Mouse (Mus musculus) forebrain, embryonic 10.5 days (tissue): ENCODE results near the gene Ina. TPM values are rescaled to one million over a fixed set of nuclear protein-coding genes. Genes with fewer than 3 reads are reported as not detected.
A peak's percentile ranks its signal among the peaks of the same experiment; 100 is the strongest.
"Not testable (repeated sequence)": the region's sequence is repeated elsewhere in the genome, so short reads cannot be mapped to it uniquely, and the experiment has no call there.

Experiments
- DNase-seq: peaks from one replicate; pipeline ENCODE4 v3.0.0-alpha.2; 2017; ENCODE audit warnings: low spot score; ENCODE audit errors: extremely low spot score
- H3K27ac ChIP-seq: fragments of 300-500 bp; sonication (generic); 2 replicates; pipeline ENCODE4 v1.5.1; 2016; ENCODE audit warnings: mild to moderate bottlenecking
- H3K27me3 ChIP-seq: fragments of 300-500 bp; sonication (generic); 2 replicates; pipeline ENCODE4 v1.6.1; 2016; ENCODE audit warnings: mild to moderate bottlenecking; ENCODE audit not compliant: poor library complexity, severe bottlenecking
- H3K36me3 ChIP-seq: fragments of 300-500 bp; sonication (generic); replicated peaks from 2 replicates; pipeline ENCODE4 v1.6.1; 2016; ENCODE audit warnings: mild to moderate bottlenecking, moderate library complexity
- H3K4me1 ChIP-seq: fragments of 300-500 bp; sonication (generic); 2 replicates; pipeline ENCODE4 v1.6.1; 2016
- H3K4me3 ChIP-seq: fragments of 300-500 bp; sonication (generic); 2 replicates; pipeline ENCODE4 v1.5.1; 2016; ENCODE audit warnings: mild to moderate bottlenecking, moderate library complexity
- H3K9me3 ChIP-seq: fragments of 300-500 bp; sonication (generic); 2 replicates; pipeline ENCODE4 v1.6.1; 2016; ENCODE audit warnings: mild to moderate bottlenecking, moderate library complexity
- WGBS: fragments of 180-500 bp; shearing (Covaris S2); methylation state at CpG from one replicate; pipeline ENCODE4 v1.1.7; 2016; 5-methylcytosine and 5-hydroxymethylcytosine counted together
- polyA plus RNA-seq: library from polyadenylated mRNA; unstranded; fragments of >200 nt; fragmentation: Nextera tagmentation; extraction: Ambion mirVana; gene quantifications from 2 replicates; pipeline ENCODE4 v1.2.1, GENCODE M21; 2016

Ina gene
- polyA plus RNA-seq, 1 experiment from 2014 or later: 15.8 TPM

GRCm38 (mm10) chr19:46976743-46977142 is 37.8 kb upstream of the Ina start:
- H3K36me3 ChIP-seq: no peaks in the 10 kb centered on the region
- H3K9me3 ChIP-seq: no peaks in the 10 kb centered on the region
- no peak overlapping the region for H3K27ac ChIP-seq
- H3K4me3 ChIP-seq: no peak overlapping the region
- H3K27me3 ChIP-seq: no peaks in the 10 kb centered on the region
- peaks cover 14% of the 10 kb centered on the region for H3K4me1 ChIP-seq
- no peak for DNase-seq
- 81% methylated on average over 2 of the region's 2 CpGs for WGBS

GRCm38 (mm10) chr19:46977460-46977859 is 37.0 kb upstream of the Ina start:
- no peak for DNase-seq
- H3K36me3 ChIP-seq: no peaks in the 10 kb centered on the region
- H3K9me3 ChIP-seq: no peaks in the 10 kb centered on the region
- no peaks in the 10 kb centered on the region for H3K27me3 ChIP-seq
- H3K4me3 ChIP-seq: no peak overlapping the region
- no peak overlapping the region for H3K27ac ChIP-seq
- peaks cover 12% of the 10 kb centered on the region for H3K4me1 ChIP-seq
- 48% methylated on average over 6 of the region's 6 CpGs for WGBS

DNA sequence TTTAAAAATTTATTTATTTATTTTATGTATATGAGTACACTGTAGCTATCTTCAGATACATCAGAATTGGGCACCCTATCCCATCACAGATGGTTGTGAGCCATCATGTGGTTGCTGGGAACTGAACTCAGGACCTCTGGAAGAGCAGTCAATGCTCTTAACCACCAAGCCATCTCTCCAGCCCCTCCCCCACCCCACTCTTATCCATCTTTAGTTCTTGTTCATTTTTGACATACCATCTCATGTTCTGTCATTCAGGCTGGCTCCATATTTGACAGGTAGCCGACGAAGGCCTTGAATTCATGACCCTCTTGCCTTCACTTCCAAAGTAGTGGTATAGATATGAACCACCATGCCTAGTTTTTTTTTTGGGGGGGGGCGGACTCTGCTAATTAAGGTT is 36.4 kb upstream of the Ina start:
- H3K36me3 ChIP-seq, H3K4me3 ChIP-seq, H3K9me3 ChIP-seq, DNase-seq, H3K27ac ChIP-seq, H3K27me3 ChIP-seq: not testable (repeated sequence)
- H3K4me1 ChIP-seq: peaks cover 13% of the 10 kb centered on the region
- 95% methylated on average over 3 of the region's 3 CpGs for WGBS

DNA sequence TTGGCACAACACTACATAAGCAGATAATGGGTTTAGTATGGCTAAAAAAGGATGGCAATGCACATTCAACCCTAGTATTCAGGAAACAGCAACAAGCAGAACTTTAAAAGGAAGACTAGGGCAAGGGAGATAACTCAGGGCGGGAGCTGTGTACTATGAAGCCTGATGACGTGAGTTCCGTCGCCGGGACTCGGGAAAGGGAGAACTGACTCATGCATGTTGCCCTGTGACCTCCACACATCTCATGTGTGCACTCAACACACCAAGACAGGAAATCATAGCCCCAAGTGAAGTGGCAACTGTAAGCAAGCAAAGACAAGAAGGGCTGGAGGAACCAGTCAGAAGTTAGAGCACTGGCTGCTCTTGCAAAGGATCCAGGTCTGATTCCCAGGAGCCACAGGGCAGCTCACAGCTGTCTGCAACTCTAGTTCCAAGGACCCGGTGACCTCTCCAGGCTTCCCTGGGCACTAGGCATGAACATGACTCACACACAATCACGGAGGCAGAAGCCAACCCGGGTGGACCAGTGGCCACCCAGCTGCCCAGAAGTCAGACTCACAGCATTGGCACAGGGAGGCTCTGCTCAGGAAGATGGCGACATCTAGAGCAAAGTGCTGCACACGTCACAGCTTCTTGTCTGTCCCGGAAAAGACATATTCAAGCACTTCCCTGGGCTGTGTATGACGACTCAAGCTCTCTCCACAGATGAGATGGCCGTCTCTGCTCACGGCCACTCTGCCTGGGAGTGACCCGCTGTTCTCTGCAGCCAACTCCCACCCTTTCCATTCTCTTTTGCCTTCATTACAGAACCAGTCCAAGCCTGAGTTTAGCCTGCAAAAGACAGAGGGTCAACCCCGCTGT is 35.3 kb upstream of the Ina start:
- Histone ChIP-seq H3K27me3 (no peaks in the 10 kb centered on the region), H3K4me1 (peaks cover 24% of the 10 kb centered on the region), H3K4me3 (no peak overlapping the region), H3K9me3 (no peaks in the 10 kb centered on the region), H3K36me3 (no peaks in the 10 kb centered on the region), H3K27ac (no peak overlapping the region)
- WGBS: 87% methylated on average over 17 of the region's 17 CpGs
- no peak for DNase-seq

DNA sequence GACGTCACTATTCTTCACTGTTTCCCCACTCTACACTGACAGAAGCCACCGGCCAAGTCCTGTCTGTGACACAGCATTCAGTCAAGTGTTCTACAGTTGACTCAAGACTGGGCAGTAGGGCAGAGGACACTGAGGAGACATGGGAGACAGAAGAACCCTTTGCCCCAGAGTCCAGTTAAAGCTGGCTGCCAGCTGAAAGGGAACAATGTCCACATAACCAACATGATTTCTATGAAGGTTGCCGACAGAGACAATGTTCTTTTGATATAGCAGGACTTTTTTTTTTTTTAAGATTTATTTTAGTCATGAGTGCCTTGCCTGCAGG is 34.8 kb upstream of the Ina start:
- 82% methylated on average over 3 of the region's 3 CpGs for WGBS
- DNase-seq: no peak

DNA sequence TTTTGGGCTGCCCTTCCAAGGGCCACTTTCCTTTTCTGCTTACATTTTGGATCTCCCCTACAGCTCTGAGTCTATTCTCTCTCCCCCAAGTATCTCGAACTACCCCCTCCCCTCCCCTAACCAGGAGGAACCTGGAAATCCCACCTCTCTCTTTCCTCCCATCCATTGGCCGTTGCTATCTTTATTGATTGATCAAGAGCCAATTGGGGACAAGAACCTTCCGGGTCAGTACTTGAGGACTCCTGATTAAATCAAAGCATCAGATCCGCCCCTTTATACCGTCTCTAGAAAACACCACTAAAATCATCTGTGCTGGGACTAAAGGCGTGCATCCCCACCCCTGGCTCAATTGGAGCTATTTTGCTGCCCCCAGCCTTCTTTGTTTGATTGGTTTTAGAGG is 33.0 kb upstream of the Ina start:
- 44% methylated on average over 6 of the region's 6 CpGs for WGBS
- no peak for DNase-seq

More for the DNA sequence above, 34.8 kb upstream of the Ina start:
- Histone ChIP-seq H3K4me1 (peaks cover 27% of the 10 kb centered on the region), H3K27me3 (no peaks in the 10 kb centered on the region), H3K9me3 (no peaks in the 10 kb centered on the region), H3K4me3 (no peak overlapping the region), H3K27ac (no peak overlapping the region), H3K36me3 (no peaks in the 10 kb centered on the region)

DNA sequence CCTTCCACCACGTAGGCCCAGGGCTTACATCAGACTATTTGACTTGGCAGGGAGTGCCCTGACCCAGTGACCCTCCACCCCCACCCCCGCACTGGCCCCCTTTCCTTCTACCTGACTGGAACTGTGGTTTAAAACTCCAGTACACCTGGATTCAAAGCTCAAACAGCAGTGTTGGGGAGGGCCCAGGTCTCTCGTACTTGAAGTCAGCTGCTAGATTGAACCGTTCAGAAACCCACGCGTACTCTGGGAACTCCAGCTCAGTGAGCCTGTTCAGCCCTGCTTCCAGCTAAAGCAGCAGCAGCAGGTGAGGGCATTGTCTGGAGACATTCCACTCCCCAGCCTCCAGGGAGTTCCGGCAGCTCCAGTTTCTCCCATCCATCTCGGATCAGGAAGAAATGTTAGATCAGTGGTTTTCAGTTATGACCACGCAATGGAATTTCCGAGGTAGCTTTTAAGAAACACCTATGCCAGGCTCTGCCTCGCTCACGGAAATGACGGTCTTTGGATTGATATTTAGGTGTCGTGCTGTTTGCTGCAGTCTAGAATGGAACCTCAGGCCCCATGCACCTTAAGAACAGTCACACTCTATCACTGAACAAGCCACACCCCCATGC is 31.0 kb upstream of the Ina start:
- 60% methylated on average over 14 of the region's 14 CpGs for WGBS
- peaks cover 35% of the 10 kb centered on the region for H3K4me1 ChIP-seq
- no peak overlapping the region for H3K4me3 ChIP-seq
- DNase-seq: no peak
- H3K27ac ChIP-seq: peak overlapping the region; percentile 36; the same call in 1 of the 2 replicates
- no peaks in the 10 kb centered on the region for H3K36me3 ChIP-seq
- no peaks in the 10 kb centered on the region for H3K9me3 ChIP-seq
- H3K27me3 ChIP-seq: no peaks in the 10 kb centered on the region

More for the DNA sequence above, 33.0 kb upstream of the Ina start:
- Histone ChIP-seq H3K4me3 (no peak overlapping the region), H3K9me3 (no peaks in the 10 kb centered on the region), H3K27ac (no peak overlapping the region), H3K4me1 (peaks cover 29% of the 10 kb centered on the region), H3K36me3 (no peaks in the 10 kb centered on the region), H3K27me3 (no peaks in the 10 kb centered on the region)

- DNase-seq: no peak
- 68% methylated on average over 11 of the region's 11 CpGs for WGBS
- Histone ChIP-seq H3K4me3 (no peak overlapping the region), H3K4me1 (peaks cover 40% of the 10 kb centered on the region), H3K9me3 (no peaks in the 10 kb centered on the region), H3K36me3 (no peaks in the 10 kb centered on the region), H3K27me3 (no peaks in the 10 kb centered on the region), H3K27ac (peak overlapping the region; percentile 36; the same call in 1 of the 2 replicates)
Measured at GRCm38 (mm10) chr19:46983966-46984380, 30.5 kb upstream of the Ina start.

GRCm38 (mm10) chr19:46984726-46985622 is 29.5 kb upstream of the Ina start:
- H3K4me1 ChIP-seq: peaks cover 49% of the 10 kb centered on the region
- H3K4me3 ChIP-seq: no peak overlapping the region
- H3K27ac ChIP-seq: peak overlapping the region; percentile 25; the same call in 1 of the 2 replicates
- no peaks in the 10 kb centered on the region for H3K27me3 ChIP-seq
- DNase-seq: no peak
- no peaks in the 10 kb centered on the region for H3K9me3 ChIP-seq
- H3K36me3 ChIP-seq: no peaks in the 10 kb centered on the region
- WGBS: 87% methylated on average over 13 of the region's 13 CpGs

- H3K27ac ChIP-seq: no peak overlapping the region; the same call in 1 of the 2 replicates
- H3K4me1 ChIP-seq: peaks cover 45% of the 10 kb centered on the region
- no peak overlapping the region for H3K4me3 ChIP-seq
- no peak for DNase-seq
- H3K9me3 ChIP-seq: no peaks in the 10 kb centered on the region
- H3K27me3 ChIP-seq: no peaks in the 10 kb centered on the region
- WGBS: 85% methylated on average over 6 of the region's 6 CpGs
- H3K36me3 ChIP-seq: no peaks in the 10 kb centered on the region
Measured at GRCm38 (mm10) chr19:46987646-46988045, 26.9 kb upstream of the Ina start.

GRCm38 (mm10) chr19:46988231-46989087 is 26.0 kb upstream of the Ina start:
- H3K27ac ChIP-seq: peak overlapping the region; percentile 69
- DNase-seq: no peak
- no peaks in the 10 kb centered on the region for H3K36me3 ChIP-seq
- H3K9me3 ChIP-seq: no peaks in the 10 kb centered on the region
- 57% methylated on average over 16 of the region's 16 CpGs for WGBS
- no peaks in the 10 kb centered on the region for H3K27me3 ChIP-seq
- peaks cover 41% of the 10 kb centered on the region for H3K4me1 ChIP-seq
- no peak overlapping the region for H3K4me3 ChIP-seq
